Mouse (Mus musculus) frontal cortex, adult 2 months (tissue): ENCODE results near the gene Erg. TPM values are rescaled to one million over a fixed set of nuclear protein-coding genes. Genes with fewer than 3 reads are reported as not detected.

ENCODE experiments used
- DNase-seq, 2 experiments: peaks; one replicate each; pipeline ENCODE4 v3.0.0; 2022; ENCODE audit warnings: low spot score in 1 of 2; ENCODE audit errors: extremely low spot score in 1 of 2
- polyA plus RNA-seq: library from polyadenylated mRNA; depleted of rRNA; stranded (reverse); fragments of >200 nt; gene quantifications from 2 replicates; pipeline ENCODE4 v1.2.3, GENCODE M21; 2012

Gene Erg
- polyA plus RNA-seq, 1 experiment = 7.2 TPM

GRCm38 (mm10) chr16:95585541-95586310, 667 bp downstream of the Erg start:
- DNase-seq = peak in 1 of 2 experiments; percentile 21

- no peak for DNase-seq
Observed at GRCm38 (mm10) chr16:95584751-95585528, 1.5 kb downstream of the Erg start.

- no peak for DNase-seq
Observed at GRCm38 (mm10) chr16:95579289-95579688, 7.1 kb downstream of the Erg start.

GRCm38 (mm10) chr16:95573163-95573562, 13.2 kb downstream of the Erg start:
- DNase-seq = peak; percentile 78 to 81

- DNase-seq = peak in 1 of 2 experiments; percentile 25
Observed at GRCm38 (mm10) chr16:95570616-95571015, 15.8 kb downstream of the Erg start.

GRCm38 (mm10) chr16:95556834-95557233, 29.6 kb downstream of the Erg start:
- no peak for DNase-seq

GRCm38 (mm10) chr16:95553136-95553535, 33.3 kb downstream of the Erg start:
- DNase-seq = no peak

- DNase-seq = no peak
Observed at GRCm38 (mm10) chr16:95552495-95552894, 33.9 kb downstream of the Erg start.

GRCm38 (mm10) chr16:95550496-95550895, 35.9 kb downstream of the Erg start:
- DNase-seq = no peak

GRCm38 (mm10) chr16:95544753-95545152, 41.6 kb downstream of the Erg start:
- no peak for DNase-seq

- DNase-seq = peak; percentile 11 to 44
Observed at GRCm38 (mm10) chr16:95543471-95543870, 42.9 kb downstream of the Erg start.

- peak in 1 of 2 experiments; percentile 32 for DNase-seq
Observed at GRCm38 (mm10) chr16:95535151-95535550, 51.2 kb downstream of the Erg start.

GRCm38 (mm10) chr16:95532387-95533077, 53.9 kb downstream of the Erg start:
- no peak for DNase-seq

- DNase-seq = no peak
Observed at GRCm38 (mm10) chr16:95527561-95527960, 58.8 kb downstream of the Erg start.

GRCm38 (mm10) chr16:95519520-95519919, 66.9 kb downstream of the Erg start:
- no peak for DNase-seq

GRCm38 (mm10) chr16:95506051-95506450, 80.3 kb downstream of the Erg start:
- no peak for DNase-seq

GRCm38 (mm10) chr16:95496582-95497300, 89.7 kb downstream of the Erg start:
- DNase-seq = no peak

- no peak for DNase-seq
Observed at GRCm38 (mm10) chr16:95494108-95494507, 92.3 kb downstream of the Erg start.

GRCm38 (mm10) chr16:95493336-95493735, 93.1 kb downstream of the Erg start:
- DNase-seq = no peak

- no peak for DNase-seq
Observed at GRCm38 (mm10) chr16:95492146-95492545, 94.2 kb downstream of the Erg start.

- no peak for DNase-seq
Observed at GRCm38 (mm10) chr16:95490386-95490785, 96.0 kb downstream of the Erg start.
